Mouse (Mus musculus): ENCODE measurements at regions not wholly inside any gene's neighbourhood (a gene's known extent, or its start where the extent isn't known, plus 50 kb on each side); places are given as distances from the start of the nearest gene placed in this dataset.
"Not testable (repeated sequence)": the region's sequence is repeated elsewhere in the genome, so short reads cannot be mapped to it uniquely, and the experiment has no call there.

- H3K36me3 ChIP-seq; H3K27ac ChIP-seq; H3K9ac ChIP-seq; ATAC-seq (ENCODE audit: low FRiP score); H3K4me2 ChIP-seq (replicated peaks); H3K9me3 ChIP-seq (replicated peaks); H3K27me3 ChIP-seq; H3K4me3 ChIP-seq; H3K4me1 ChIP-seq: not testable (repeated sequence)
- 90% methylated on average over 11 of the region's 16 CpGs for WGBS
These were observed 140.4 kb downstream of the Gm11077 start for GRCm38 (mm10) chr6:140869523-140869922.

- Histone ChIP-seq H3K9me3 (replicated peaks) (no peaks in the 10 kb centered on the region), H3K27ac (no peak overlapping the region), H3K4me3 (no peak overlapping the region), H3K27me3 (no peaks in the 10 kb centered on the region), H3K4me1 (no peaks in the 10 kb centered on the region), H3K4me2 (replicated peaks) (no peak overlapping the region), H3K36me3 (no peaks in the 10 kb centered on the region), H3K9ac (no peak overlapping the region)
- no peak for ATAC-seq (ENCODE audit: low FRiP score)
- 74% methylated on average over 3 of the region's 3 CpGs for WGBS
These were observed 145.7 kb downstream of the Gm11077 start for GRCm38 (mm10) chr6:140874831-140875230.

- Histone ChIP-seq H3K27ac (no peak overlapping the region), H3K9ac (no peak overlapping the region), H3K36me3 (no peaks in the 10 kb centered on the region), H3K27me3 (no peaks in the 10 kb centered on the region), H3K4me2 (replicated peaks) (no peak overlapping the region), H3K4me1 (no peaks in the 10 kb centered on the region), H3K4me3 (no peak overlapping the region), H3K9me3 (replicated peaks) (no peaks in the 10 kb centered on the region)
- ATAC-seq (ENCODE audit: low FRiP score), result no peak
These were observed 154.6 kb downstream of the Gm11077 start for GRCm38 (mm10) chr6:140883651-140884050.

GRCm38 (mm10) chr6:140888610-140889009 lies 159.5 kb downstream of the Gm11077 start:
- ATAC-seq (ENCODE audit: low FRiP score), result peak; percentile 43; the same call in 1 of the 2 replicates
- Histone ChIP-seq H3K4me1 (no peaks in the 10 kb centered on the region), H3K4me2 (replicated peaks) (no peak overlapping the region; the same call in 1 of the 2 replicates), H3K4me3 (no peak overlapping the region), H3K9ac (no peak overlapping the region), H3K9me3 (replicated peaks) (no peaks in the 10 kb centered on the region), H3K27me3 (no peaks in the 10 kb centered on the region), H3K36me3 (no peaks in the 10 kb centered on the region), H3K27ac (no peak overlapping the region)
- 53% methylated on average over 11 of the region's 11 CpGs for WGBS

- H3K27me3 ChIP-seq, result no peaks in the 10 kb centered on the region
- H3K4me2 ChIP-seq (replicated peaks), result no peak overlapping the region
- H3K27ac ChIP-seq, result no peak overlapping the region
- no peak overlapping the region for H3K4me3 ChIP-seq
- no peak overlapping the region for H3K9ac ChIP-seq
- 63% methylated on average over 5 of the region's 5 CpGs for WGBS
- ATAC-seq (ENCODE audit: low FRiP score), result no peak
- H3K9me3 ChIP-seq (replicated peaks), result no peaks in the 10 kb centered on the region
- no peaks in the 10 kb centered on the region for H3K4me1 ChIP-seq
- H3K36me3 ChIP-seq, result no peaks in the 10 kb centered on the region
These were observed 161.0 kb downstream of the Gm11077 start for GRCm38 (mm10) chr6:140890060-140890459.

- WGBS, result 85% methylated on average over 2 of the region's 2 CpGs
- no peaks in the 10 kb centered on the region for H3K4me1 ChIP-seq
- H3K9ac ChIP-seq, result no peak overlapping the region
- no peak overlapping the region for H3K4me2 ChIP-seq (replicated peaks)
- no peak for ATAC-seq (ENCODE audit: low FRiP score)
- H3K27me3 ChIP-seq, result no peaks in the 10 kb centered on the region
- H3K36me3 ChIP-seq, result no peaks in the 10 kb centered on the region
- no peak overlapping the region for H3K27ac ChIP-seq
- no peak overlapping the region for H3K4me3 ChIP-seq
- H3K9me3 ChIP-seq (replicated peaks), result no peaks in the 10 kb centered on the region
These were observed 161.5 kb downstream of the Gm11077 start for GRCm38 (mm10) chr6:140890591-140890990.

GRCm38 (mm10) chr6:140894467-140894866 lies 165.4 kb downstream of the Gm11077 start:
- no peak overlapping the region for H3K4me2 ChIP-seq (replicated peaks)
- no peak overlapping the region for H3K4me3 ChIP-seq
- H3K9me3 ChIP-seq (replicated peaks), result no peaks in the 10 kb centered on the region
- no peaks in the 10 kb centered on the region for H3K4me1 ChIP-seq
- H3K27ac ChIP-seq, result no peak overlapping the region
- 55% methylated on average over 11 of the region's 11 CpGs for whole genome bisulfite sequencing
- no peaks in the 10 kb centered on the region for H3K27me3 ChIP-seq
- 0 out of 2 replicates have a peak, but pooled peaks have one; percentile 38 for ATAC-seq (ENCODE audit: low FRiP score)
- H3K36me3 ChIP-seq, result no peaks in the 10 kb centered on the region
- H3K9ac ChIP-seq, result no peak overlapping the region

GRCm38 (mm10) chr6:140895441-140895840 lies 166.4 kb downstream of the Gm11077 start:
- Histone ChIP-seq H3K9ac (no peak overlapping the region), H3K4me2 (replicated peaks) (no peak overlapping the region), H3K27ac (no peak overlapping the region), H3K4me3 (no peak overlapping the region), H3K4me1 (no peaks in the 10 kb centered on the region), H3K36me3 (no peaks in the 10 kb centered on the region), H3K9me3 (replicated peaks) (no peaks in the 10 kb centered on the region), H3K27me3 (no peaks in the 10 kb centered on the region)
- ATAC-seq (ENCODE audit: low FRiP score), result no peak
- 54% methylated on average over 2 of the region's 2 CpGs for WGBS

- Histone ChIP-seq H3K4me3 (no peak overlapping the region), H3K27ac (no peak overlapping the region), H3K9me3 (replicated peaks) (no peaks in the 10 kb centered on the region), H3K4me2 (replicated peaks) (no peak overlapping the region), H3K36me3 (no peaks in the 10 kb centered on the region), H3K9ac (no peak overlapping the region), H3K4me1 (no peaks in the 10 kb centered on the region), H3K27me3 (no peaks in the 10 kb centered on the region)
- ATAC-seq (ENCODE audit: low FRiP score), result no peak
- WGBS, result 33% methylated on average over 8 of the region's 8 CpGs
These were observed 168.0 kb downstream of the Gm11077 start for GRCm38 (mm10) chr6:140897111-140897510.

- Histone ChIP-seq H3K4me3 (no peak overlapping the region), H3K27ac (no peak overlapping the region), H3K4me2 (replicated peaks) (no peak overlapping the region), H3K27me3 (no peaks in the 10 kb centered on the region), H3K9me3 (replicated peaks) (no peaks in the 10 kb centered on the region), H3K9ac (no peak overlapping the region), H3K4me1 (no peaks in the 10 kb centered on the region), H3K36me3 (no peaks in the 10 kb centered on the region)
- peak; percentile 67 for ATAC-seq (ENCODE audit: low FRiP score)
- 52% methylated on average over 12 of the region's 12 CpGs for whole genome bisulfite sequencing
These were observed 195.4 kb downstream of the Gm11077 start for GRCm38 (mm10) chr6:140924319-140924981.

- WGBS, result 96% methylated on average over 3 of the region's 3 CpGs
- Histone ChIP-seq H3K9me3 (replicated peaks) (no peaks in the 10 kb centered on the region), H3K4me2 (replicated peaks) (no peak overlapping the region), H3K9ac (no peak overlapping the region), H3K27me3 (no peaks in the 10 kb centered on the region), H3K36me3 (no peaks in the 10 kb centered on the region), H3K27ac (no peak overlapping the region), H3K4me3 (no peak overlapping the region), H3K4me1 (no peaks in the 10 kb centered on the region)
- no peak for ATAC-seq (ENCODE audit: low FRiP score)
These were observed 198.5 kb downstream of the Gm11077 start for GRCm38 (mm10) chr6:140927616-140928015.

GRCm38 (mm10) chr6:140934286-140934685 lies 205.2 kb downstream of the Gm11077 start:
- H3K27me3 ChIP-seq, result no peaks in the 10 kb centered on the region
- H3K4me2 ChIP-seq (replicated peaks), result no peak overlapping the region
- H3K9me3 ChIP-seq (replicated peaks), result no peaks in the 10 kb centered on the region
- no peaks in the 10 kb centered on the region for H3K36me3 ChIP-seq
- no peak overlapping the region for H3K4me3 ChIP-seq
- no peak overlapping the region for H3K27ac ChIP-seq
- ATAC-seq (ENCODE audit: low FRiP score), result no peak
- H3K4me1 ChIP-seq, result no peaks in the 10 kb centered on the region
- 72% methylated on average over 6 of the region's 6 CpGs for WGBS
- H3K9ac ChIP-seq, result no peak overlapping the region

- ATAC-seq (ENCODE audit: low FRiP score), result no peak
- no peak overlapping the region for H3K9ac ChIP-seq
- no peaks in the 10 kb centered on the region for H3K27me3 ChIP-seq
- H3K4me2 ChIP-seq (replicated peaks), result no peak overlapping the region
- H3K4me3 ChIP-seq, result no peak overlapping the region
- H3K36me3 ChIP-seq, result no peaks in the 10 kb centered on the region
- no peak overlapping the region for H3K27ac ChIP-seq
- no peaks in the 10 kb centered on the region for H3K4me1 ChIP-seq
- 81% methylated on average over 1 of the region's 1 CpGs for WGBS
- H3K9me3 ChIP-seq (replicated peaks), result no peaks in the 10 kb centered on the region
These were observed 208.9 kb downstream of the Gm11077 start for GRCm38 (mm10) chr6:140938025-140938424.

All from hindbrain, embryonic 12.5 days (tissue).